Mouse (Mus musculus): ENCODE results near the gene Aox2. TPM values are rescaled to one million over a fixed set of nuclear protein-coding genes. Genes with fewer than 3 reads are reported as not detected.

Aox2 gene
- polyA plus RNA-seq, 1 experiment from 2014 or later: 0.34 TPM

Other genes starting within 250 kb of the Aox2 start
- gene Aox1, start 248.4 kb upstream of the Aox2 start, polyA plus RNA-seq (2015; fragmentation: Nextera tagmentation; extraction: Ambion mirVana): 0.10 and 0.30 TPM in 2 replicates
- 0.66 and 0.83 TPM in 2 replicates for gene Aox3, start 165.2 kb upstream of the Aox2 start, polyA plus RNA-seq (2015; fragmentation: Nextera tagmentation; extraction: Ambion mirVana)
- 1.9 TPM in 2 replicates for gene Aox4, start 67.9 kb upstream of the Aox2 start, polyA plus RNA-seq (2015; fragmentation: Nextera tagmentation; extraction: Ambion mirVana)
- gene Bzw1, start 114.6 kb downstream of the Aox2 start, polyA plus RNA-seq (2015; fragmentation: Nextera tagmentation; extraction: Ambion mirVana): 344 and 384 TPM in 2 replicates
- gene Clk1, start 145.7 kb downstream of the Aox2 start, polyA plus RNA-seq (2015; fragmentation: Nextera tagmentation; extraction: Ambion mirVana): 236 and 274 TPM in 2 replicates
- gene Nif3l1, start 166.8 kb downstream of the Aox2 start, polyA plus RNA-seq (2015; fragmentation: Nextera tagmentation; extraction: Ambion mirVana): 51.6 and 52.9 TPM in 2 replicates
- 55.7 and 66.1 TPM in 2 replicates for gene Ppil3, start 167.2 kb downstream of the Aox2 start, polyA plus RNA-seq (2015; fragmentation: Nextera tagmentation; extraction: Ambion mirVana)
- 34.9 and 36.5 TPM in 2 replicates for gene Orc2, start 226.8 kb downstream of the Aox2 start, polyA plus RNA-seq (2015; fragmentation: Nextera tagmentation; extraction: Ambion mirVana)

Measured in embryonic facial prominence, embryonic 13.5 days (tissue).